Mouse (Mus musculus) lung, adult 2 months (tissue): Measurements from ENCODE around the gene Epha7.

Experiments used
- CTCF ChIP-seq: fragments of 200-500 bp; IDR thresholded peaks from 2 replicates; pipeline ENCODE4 v1.5.1; 2011; ENCODE audit warnings: mild to moderate bottlenecking, low read length, control low read depth; ENCODE audit not compliant: insufficient read depth
- POLR2A ChIP-seq: fragments of 200-500 bp; IDR thresholded peaks from 2 replicates; pipeline ENCODE4 v1.6.1; 2011; ENCODE audit warnings: low read depth, mild to moderate bottlenecking, control low read depth, low read length, borderline replicate concordance; ENCODE audit errors: extremely low read depth

DNA sequence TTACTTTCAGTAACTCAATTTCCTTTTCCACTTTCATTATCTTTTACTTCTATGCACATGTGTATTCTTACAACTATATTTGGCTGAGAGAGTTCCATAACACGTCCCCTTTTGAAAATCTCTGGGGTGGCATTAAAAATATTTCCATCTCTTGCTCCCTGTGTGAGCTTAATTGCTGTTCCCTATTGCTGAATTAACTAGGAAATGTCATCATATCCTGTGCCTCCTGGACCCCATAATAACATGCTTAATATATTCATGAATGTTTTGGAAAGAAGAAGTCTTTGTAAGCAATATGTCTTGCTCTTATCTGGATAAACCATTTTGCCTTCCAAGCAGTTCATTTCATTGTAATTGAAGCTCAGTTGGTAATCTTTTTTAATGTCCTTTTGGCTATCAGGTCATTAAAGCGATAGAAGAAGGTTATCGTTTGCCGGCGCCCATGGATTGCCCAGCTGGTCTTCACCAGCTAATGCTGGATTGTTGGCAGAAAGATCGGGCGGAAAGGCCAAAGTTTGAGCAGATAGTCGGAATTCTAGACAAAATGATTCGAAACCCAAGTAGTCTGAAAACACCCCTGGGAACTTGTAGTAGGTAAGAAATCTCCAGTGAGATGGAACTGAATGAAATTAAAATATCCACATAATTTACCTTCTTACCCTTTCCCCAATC, 148.1 kb downstream of the Epha7 start:
- no peak for TF ChIP-seq CTCF
- no peak for TF ChIP-seq POLR2A
